ENCODE assay signal across 8 mouse cellular contexts in the genomic region with DNA sequence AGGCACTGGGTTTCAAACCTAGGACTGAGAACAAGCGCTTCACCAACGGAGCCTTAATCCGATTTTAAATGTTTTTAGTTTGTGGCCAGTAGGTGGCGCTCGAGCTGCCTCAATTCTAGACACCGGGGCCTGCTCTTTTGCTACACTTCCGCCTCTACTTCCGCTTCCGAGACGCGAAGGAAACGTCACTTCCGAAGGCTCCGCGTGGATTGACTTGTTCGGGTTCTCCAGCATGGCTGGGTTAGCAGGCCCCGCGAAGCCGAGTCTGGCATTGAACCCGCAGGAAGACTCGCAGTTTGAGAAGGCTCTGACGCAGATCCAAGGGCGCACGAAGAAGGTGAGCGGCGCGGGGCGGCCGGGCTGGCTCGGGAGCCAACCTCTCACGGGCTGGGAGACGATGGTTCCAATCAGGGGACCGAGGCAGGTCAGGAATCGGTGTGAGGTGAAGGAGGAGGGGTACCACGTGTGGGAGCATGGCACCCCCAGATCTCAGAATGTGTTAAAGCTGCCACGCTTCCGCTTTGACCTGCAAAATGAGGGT. TPM values are rescaled to one million over a fixed set of nuclear protein-coding genes. Genes with fewer than 3 reads are reported as not detected.
A peak's percentile ranks its signal among the peaks of the same experiment; 100 is the strongest.
DNase-seq lines count a peak whose midpoint lies in the region; ATAC-seq lines count a peak whose summit lies in the region.

Gene Nifk (plus strand): TSS at position 179 of the 541 bp plus-strand sequence.

- peaks cover 11% of the 10 kb centered on the region; the same call in 1 of the 2 replicates for H3K27me3 ChIP-seq in hindbrain, embryonic 13.5 days

- H3K27ac ChIP-seq in hindbrain, embryonic 13.5 days = 0 out of 2 replicates have a peak within 1 kb of the TSS, but pooled peaks have one; percentile 6

- no peaks in the 10 kb centered on the region for H3K9me3 ChIP-seq in hindbrain, embryonic 13.5 days

- peak within 1 kb of the TSS; percentile 90 for H3K4me2 ChIP-seq in hindbrain, embryonic 13.5 days

- under 1% methylated on average over 37 of the region's 37 CpGs for WGBS in hindbrain, embryonic 13.5 days

- peak; percentile 97 for DNase-seq in NIH3T3 (ENCODE audit: low read depth)
- DNase-seq in cerebellum, postnatal 10 days = peak; percentile 95 to 96
- DNase-seq in frontal cortex, postnatal 10 days (ENCODE audit: low spot score in 2 of 2) = peak; percentile 89 to 93
- DNase-seq in layer of hippocampus, postnatal 25 days (ENCODE audit: extremely low spot score in 1 of 2, low spot score in 1 of 2) = peak; percentile 77 to 92
- DNase-seq in lung, postnatal 25 days (ENCODE audit: low spot score) = peak; percentile 95
- DNase-seq in retina, embryonic 14.5 days (ENCODE audit: low spot score) = peak; percentile 97
- DNase-seq in thymus, postnatal 4 days = peak; percentile 92

- peak within 1 kb of the TSS; percentile 81 for H3K9ac ChIP-seq in hindbrain, embryonic 13.5 days

- peak; percentile 96 for ATAC-seq in hindbrain, embryonic 13.5 days (ENCODE audit: low FRiP score)

- peaks cover 13% of the 10 kb centered on the region for H3K4me1 ChIP-seq in hindbrain, embryonic 13.5 days (replicated peaks)

- H3K4me3 ChIP-seq in hindbrain, embryonic 13.5 days = peak within 1 kb of the TSS; percentile 73

- H3K36me3 ChIP-seq in hindbrain, embryonic 13.5 days = peaks cover 24% of the 10 kb centered on the region

RNA-seq across cellular contexts. Expression of gene Nifk, which starts in this region (rescaled TPM):
- 69.8 and 70.1 TPM in 2 replicates for polyA plus RNA-seq in hindbrain, embryonic 13.5 days (2015; fragmentation: Nextera tagmentation; extraction: Ambion mirVana)
- 10 to 100 TPM; 26.0 to 29.5 TPM for total RNA-seq in layer of hippocampus, postnatal 25 days (2021)

Comparison
In these comparisons a context has a peak if more than half of its experiments do, and no peak if none do; other contexts are left out.
1. Peak in every context shown above with its lines: DNase-seq, ATAC-seq, H3K4me3 ChIP-seq and H3K27ac ChIP-seq.